Comparison of ENCODE assay signal across 23 mouse cellular contexts in genomic region chr13:4714724-4715123, GRCm38 (mm10).
DNase-seq lines count a peak whose midpoint lies in the region; ATAC-seq and TF ChIP-seq lines count a peak whose summit lies in the region.
"Had no signal": no experiment of that assay in that cellular context is flagged by ENCODE, and none has a peak within 500 bp of the region (broad histone marks: within the 10 kb centered on the region; RNA-seq: fewer than 3 reads in every experiment).

No protein-coding gene starts in this region.

- H3K4me2 ChIP-seq in hindbrain, embryonic 11.5 days (replicated peaks; ENCODE audit: low read depth, low read length): no peak overlapping the region
- H3K4me2 ChIP-seq in hindbrain, embryonic 14.5 days (replicated peaks): no peak overlapping the region
- H3K4me2 ChIP-seq in liver, embryonic 13.5 days: no peak overlapping the region
- no peak overlapping the region for H3K4me2 ChIP-seq in liver, postnatal 0 days (ENCODE audit: low read depth, low read length)
- H3K4me2 ChIP-seq: hindbrain, embryonic 13.5 days had no signal

- 0 out of 2 replicates have a peak, but pooled peaks have one; percentile 22 for ATAC-seq in hindbrain, embryonic 11.5 days (ENCODE audit: low FRiP score)
- ATAC-seq in hindbrain, embryonic 14.5 days (ENCODE audit: low FRiP score): no peak
- ATAC-seq in liver, embryonic 13.5 days (ENCODE audit: low read depth): peak; percentile 75
- ATAC-seq in liver, postnatal 0 days: peak; percentile 100
- ATAC-seq: forebrain, embryonic 14.5 days had no signal

- no peaks in the 10 kb centered on the region for H3K27me3 ChIP-seq in hindbrain, embryonic 11.5 days (ENCODE audit: control insufficient read depth, insufficient read depth, low read length)
- H3K27me3 ChIP-seq in hindbrain, embryonic 14.5 days (ENCODE audit: control insufficient read depth, insufficient read depth, low read length): no peaks in the 10 kb centered on the region
- no peaks in the 10 kb centered on the region for H3K27me3 ChIP-seq in liver, embryonic 13.5 days
- H3K27me3 ChIP-seq in liver, postnatal 0 days (ENCODE audit: insufficient read depth, low read length): no peaks in the 10 kb centered on the region
- H3K27me3 ChIP-seq: CH12.LX; hindbrain, embryonic 13.5 days had no signal

- DNase-seq in hindbrain, embryonic 11.5 days (ENCODE audit: low spot score): no peak
- no peak for DNase-seq in hindbrain, embryonic 14.5 days (ENCODE audit: low spot score)
- DNase-seq in NIH3T3 (ENCODE audit: low read depth): peak; percentile 2
- DNase-seq in liver, embryonic 13.5 days: no peak
- peak; percentile 13 for DNase-seq in liver, postnatal 0 days
- no peak for DNase-seq in ovary, postnatal 14 days (ENCODE audit: low spot score)
- no peak for DNase-seq in embryo, embryonic 9.5 days (ENCODE audit: extremely low spot score)
- no peak for DNase-seq in cerebellum, postnatal 14 days
- DNase-seq: adrenal gland, adult 8-10 months; adrenal gland, postnatal 36 days; cerebellum, adult 2 months; cerebellum, postnatal 25 days; gastrocnemius, adult 2 months; gastrocnemius, postnatal 25 days; heart, adult 18-20 months; heart, postnatal 10 days; heart, postnatal 4 days had no signal

- H3K36me3 ChIP-seq in hindbrain, embryonic 11.5 days (ENCODE audit: control insufficient read depth, insufficient read depth, low read length): no peaks in the 10 kb centered on the region
- no peaks in the 10 kb centered on the region for H3K36me3 ChIP-seq in hindbrain, embryonic 14.5 days (replicated peaks; ENCODE audit: control insufficient read depth, insufficient read depth)
- H3K36me3 ChIP-seq in liver, embryonic 13.5 days: no peaks in the 10 kb centered on the region
- H3K36me3 ChIP-seq in liver, postnatal 0 days (replicated peaks; ENCODE audit: insufficient read depth, low read length): no peaks in the 10 kb centered on the region
- H3K36me3 ChIP-seq: embryonic facial prominence, embryonic 10.5 days; forebrain, embryonic 10.5 days; heart, embryonic 10.5 days; hindbrain, embryonic 13.5 days had no signal

- no peak overlapping the region for H3K9ac ChIP-seq in hindbrain, embryonic 11.5 days (ENCODE audit: low read depth, low read length)
- no peak overlapping the region for H3K9ac ChIP-seq in hindbrain, embryonic 14.5 days
- no peak overlapping the region for H3K9ac ChIP-seq in liver, embryonic 13.5 days
- H3K9ac ChIP-seq in liver, postnatal 0 days (replicated peaks): no peak overlapping the region
- H3K9ac ChIP-seq: hindbrain, embryonic 13.5 days had no signal

- 88% methylated on average over 1 of the region's 1 CpGs for WGBS in hindbrain, embryonic 11.5 days
- WGBS in hindbrain, embryonic 14.5 days: 90% methylated on average over 1 of the region's 1 CpGs
- WGBS in liver, embryonic 13.5 days (ENCODE audit: insufficient replicate concordance): 59% methylated on average over 1 of the region's 1 CpGs
- 64% methylated on average over 1 of the region's 1 CpGs for whole genome bisulfite sequencing in liver, postnatal 0 days (ENCODE audit: insufficient replicate concordance)

- TF ChIP-seq EP300 in liver, postnatal 0 days (IDR thresholded peaks at IDR 0.05; ENCODE audit: low read depth): peak; percentile 61; the same call in 1 of the 2 replicates

- H3K4me1 ChIP-seq in hindbrain, embryonic 11.5 days (replicated peaks; ENCODE audit: control insufficient read depth, insufficient read depth, low read length): no peaks in the 10 kb centered on the region
- H3K4me1 ChIP-seq in hindbrain, embryonic 14.5 days (replicated peaks; ENCODE audit: control insufficient read depth, insufficient read depth, low read length): no peaks in the 10 kb centered on the region
- no peaks in the 10 kb centered on the region for H3K4me1 ChIP-seq in liver, embryonic 13.5 days (replicated peaks)
- no peaks in the 10 kb centered on the region for H3K4me1 ChIP-seq in liver, postnatal 0 days (ENCODE audit: insufficient read depth)
- H3K4me1 ChIP-seq: embryonic facial prominence, embryonic 10.5 days; forebrain, embryonic 10.5 days; heart, embryonic 10.5 days; hindbrain, embryonic 13.5 days had no signal

- no peak overlapping the region for H3K4me3 ChIP-seq in hindbrain, embryonic 11.5 days (ENCODE audit: low read depth, low read length)
- H3K4me3 ChIP-seq in hindbrain, embryonic 14.5 days (replicated peaks; ENCODE audit: low read length): no peak overlapping the region
- H3K4me3 ChIP-seq in liver, embryonic 13.5 days (replicated peaks): no peak overlapping the region
- H3K4me3 ChIP-seq in liver, postnatal 0 days (ENCODE audit: low read depth, low read length): no peak overlapping the region
- H3K4me3 ChIP-seq: embryonic facial prominence, embryonic 10.5 days; forebrain, embryonic 10.5 days; gastrocnemius, adult 2 months; heart, embryonic 10.5 days; hindbrain, embryonic 13.5 days had no signal

- no peak for TF ChIP-seq CTCF in liver, postnatal 0 days (IDR thresholded peaks at IDR 0.05; ENCODE audit: low read depth)

- H3K27ac ChIP-seq in hindbrain, embryonic 11.5 days (ENCODE audit: low read depth, low read length): no peak overlapping the region
- no peak overlapping the region for H3K27ac ChIP-seq in hindbrain, embryonic 14.5 days
- H3K27ac ChIP-seq in liver, embryonic 13.5 days: no peak overlapping the region
- no peak overlapping the region for H3K27ac ChIP-seq in liver, postnatal 0 days (ENCODE audit: low read depth)
- H3K27ac ChIP-seq: embryonic facial prominence, embryonic 10.5 days; forebrain, embryonic 10.5 days; gastrocnemius, adult 2 months; heart, embryonic 10.5 days; hindbrain, embryonic 13.5 days had no signal

- H3K9me3 ChIP-seq in hindbrain, embryonic 11.5 days (ENCODE audit: control insufficient read depth, low read length): no peaks in the 10 kb centered on the region
- H3K9me3 ChIP-seq in hindbrain, embryonic 14.5 days (ENCODE audit: control insufficient read depth, low read length): no peaks in the 10 kb centered on the region
- H3K9me3 ChIP-seq in liver, embryonic 13.5 days (replicated peaks): no peaks in the 10 kb centered on the region
- H3K9me3 ChIP-seq in liver, postnatal 0 days (ENCODE audit: low read length): no peaks in the 10 kb centered on the region
- H3K9me3 ChIP-seq: embryonic facial prominence, embryonic 10.5 days; forebrain, embryonic 10.5 days; heart, embryonic 10.5 days; hindbrain, embryonic 13.5 days had no signal

Comparison
In these comparisons a context has a peak if more than half of its experiments do, and no peak if none do; other contexts are left out.
1. DNase-seq: peak in NIH3T3 (single experiment) and liver, postnatal 0 days (single experiment); none in hindbrain, embryonic 11.5 days (single experiment), hindbrain, embryonic 14.5 days (single experiment), liver, embryonic 13.5 days (single experiment), ovary, postnatal 14 days (single experiment), embryo, embryonic 9.5 days (single experiment) and cerebellum, postnatal 14 days (0 of 2).